Mouse (Mus musculus) hindbrain, embryonic 13.5 days (tissue): ENCODE measurements around the gene Mrgpra6. TPM values are rescaled to one million over a fixed set of nuclear protein-coding genes. Genes with fewer than 3 reads are reported as not detected.

Source experiments
- ATAC-seq: fragments of 200-750 bp; cut with Nextera tagmentation; 2 replicates; pipeline ENCODE4 v1.8.0; 2017; ENCODE audit warnings: moderate TSS enrichment; ENCODE audit not compliant: low FRiP score
- H3K27ac ChIP-seq: fragments of 300-500 bp; sonication (generic); 2 replicates; pipeline ENCODE4 v1.5.1; 2015; ENCODE audit warnings: inconsistent platforms, mild to moderate bottlenecking, moderate library complexity
- H3K27me3 ChIP-seq: fragments of 300-500 bp; sonication (generic); 2 replicates; pipeline ENCODE4 v1.6.1; 2015; ENCODE audit warnings: mild to moderate bottlenecking, inconsistent platforms
- H3K36me3 ChIP-seq: fragments of 300-500 bp; sonication (generic); 2 replicates; pipeline ENCODE4 v1.6.1; 2015; ENCODE audit warnings: mild to moderate bottlenecking, inconsistent platforms
- H3K4me1 ChIP-seq: fragments of 300-500 bp; sonication (generic); replicated peaks from 2 replicates; pipeline ENCODE4 v1.6.1; 2015; ENCODE audit warnings: inconsistent platforms
- H3K4me2 ChIP-seq: fragments of 300-500 bp; sonication (generic); 2 replicates; pipeline ENCODE4 v1.6.1; 2015; ENCODE audit warnings: inconsistent platforms, mild to moderate bottlenecking, moderate library complexity
- H3K4me3 ChIP-seq: fragments of 300-500 bp; sonication (generic); 2 replicates; pipeline ENCODE4 v1.5.1; 2015; ENCODE audit warnings: mild to moderate bottlenecking, inconsistent platforms
- H3K9ac ChIP-seq: fragments of 300-500 bp; sonication (generic); 2 replicates; pipeline ENCODE4 v1.6.1; 2015; ENCODE audit warnings: mild to moderate bottlenecking, inconsistent platforms
- H3K9me3 ChIP-seq: fragments of 300-500 bp; sonication (generic); 2 replicates; pipeline ENCODE4 v1.6.1; 2016; ENCODE audit warnings: inconsistent platforms
- WGBS: fragments of 180-500 bp; shearing (Covaris S2); methylation state at CpG from one replicate; pipeline ENCODE4 v1.1.7; 2015; 5-methylcytosine and 5-hydroxymethylcytosine counted together
- polyA plus RNA-seq: library from polyadenylated mRNA; unstranded; fragments of >200 nt; fragmentation: Nextera tagmentation; extraction: Ambion mirVana; gene quantifications from 2 replicates; pipeline ENCODE4 v1.2.1, GENCODE M21; 2015

The Mrgpra6 gene
- not detected in 2 replicates for polyA plus RNA-seq

GRCm38 (mm10) chr7:47204830-47205229 lies at the start of gene Mrgpra6:
TSS of gene Mrgpra6 (minus strand) at chr7:47204920.
- Histone ChIP-seq H3K4me1 (no peaks in the 10 kb centered on the region), H3K4me3 (no peak within 1 kb of the TSS), H3K9me3 (no peaks in the 10 kb centered on the region), H3K27ac (no peak within 1 kb of the TSS), H3K36me3 (no peaks in the 10 kb centered on the region), H3K9ac (no peak within 1 kb of the TSS), H3K27me3 (no peaks in the 10 kb centered on the region), H3K4me2 (no peak within 1 kb of the TSS)
- WGBS = 82% methylated on average over 4 of the region's 4 CpGs
- no peak for ATAC-seq

GRCm38 (mm10) chr7:47252770-47253169 lies 48.0 kb upstream of the Mrgpra6 start, which contains the start of gene Mrgpra9:
TSS of gene Mrgpra9 (minus strand) at chr7:47252848.
- ATAC-seq = no peak
- H3K4me3 ChIP-seq = no peak within 1 kb of the TSS
- H3K9ac ChIP-seq = no peak within 1 kb of the TSS
- no peaks in the 10 kb centered on the region for H3K27me3 ChIP-seq
- WGBS = 85% methylated on average over 1 of the region's 1 CpGs
- H3K4me1 ChIP-seq = no peaks in the 10 kb centered on the region
- no peak within 1 kb of the TSS for H3K4me2 ChIP-seq
- no peak within 1 kb of the TSS for H3K27ac ChIP-seq
- no peaks in the 10 kb centered on the region for H3K9me3 ChIP-seq
- no peaks in the 10 kb centered on the region for H3K36me3 ChIP-seq

GRCm38 (mm10) chr7:47244658-47245057 lies 39.9 kb upstream of the Mrgpra6 start:
- no peaks in the 10 kb centered on the region for H3K4me1 ChIP-seq
- no peaks in the 10 kb centered on the region for H3K27me3 ChIP-seq
- ATAC-seq = no peak
- H3K9me3 ChIP-seq = no peaks in the 10 kb centered on the region
- no peak overlapping the region for H3K9ac ChIP-seq
- H3K4me2 ChIP-seq = no peak overlapping the region
- WGBS = 57% methylated on average over 3 of the region's 3 CpGs
- H3K36me3 ChIP-seq = no peaks in the 10 kb centered on the region
- no peak overlapping the region for H3K27ac ChIP-seq
- H3K4me3 ChIP-seq = no peak overlapping the region

- no peaks in the 10 kb centered on the region; the same call in 1 of the 2 replicates for H3K9me3 ChIP-seq
- H3K36me3 ChIP-seq = no peaks in the 10 kb centered on the region
- no peak overlapping the region for H3K9ac ChIP-seq
- no peaks in the 10 kb centered on the region for H3K4me1 ChIP-seq
- H3K27me3 ChIP-seq = no peaks in the 10 kb centered on the region
- no peak overlapping the region for H3K4me2 ChIP-seq
- no peak for ATAC-seq
- no peak overlapping the region for H3K4me3 ChIP-seq
- WGBS = 65% methylated on average over 1 of the region's 1 CpGs
- H3K27ac ChIP-seq = no peak overlapping the region
Measured at GRCm38 (mm10) chr7:47195271-47195670, 9.4 kb downstream of the Mrgpra6 start.

GRCm38 (mm10) chr7:47170814-47171213 lies 33.9 kb downstream of the Mrgpra6 start:
- Histone ChIP-seq H3K4me3 (no peak overlapping the region), H3K27me3 (no peaks in the 10 kb centered on the region), H3K36me3 (no peaks in the 10 kb centered on the region), H3K9me3 (no peaks in the 10 kb centered on the region), H3K4me1 (no peaks in the 10 kb centered on the region), H3K9ac (no peak overlapping the region), H3K4me2 (no peak overlapping the region), H3K27ac (no peak overlapping the region)
- ATAC-seq = no peak
- 81% methylated on average over 5 of the region's 5 CpGs for WGBS

GRCm38 (mm10) chr7:47165028-47165427 lies 39.7 kb downstream of the Mrgpra6 start:
- Histone ChIP-seq H3K9me3 (no peaks in the 10 kb centered on the region), H3K36me3 (no peaks in the 10 kb centered on the region), H3K4me3 (no peak overlapping the region), H3K27ac (no peak overlapping the region), H3K4me2 (no peak overlapping the region), H3K27me3 (no peaks in the 10 kb centered on the region), H3K4me1 (no peaks in the 10 kb centered on the region), H3K9ac (no peak overlapping the region)
- WGBS = 71% methylated on average over 4 of the region's 4 CpGs
- ATAC-seq = no peak

GRCm38 (mm10) chr7:47163203-47163602 lies 41.5 kb downstream of the Mrgpra6 start:
- no peaks in the 10 kb centered on the region for H3K9me3 ChIP-seq
- no peaks in the 10 kb centered on the region for H3K27me3 ChIP-seq
- no peak overlapping the region for H3K4me3 ChIP-seq
- no peak overlapping the region for H3K9ac ChIP-seq
- H3K4me1 ChIP-seq = no peaks in the 10 kb centered on the region
- no peak overlapping the region for H3K4me2 ChIP-seq
- 83% methylated on average over 4 of the region's 4 CpGs for WGBS
- no peak for ATAC-seq
- H3K27ac ChIP-seq = no peak overlapping the region
- H3K36me3 ChIP-seq = no peaks in the 10 kb centered on the region

GRCm38 (mm10) chr7:47158451-47158850 lies 46.3 kb downstream of the Mrgpra6 start:
- ATAC-seq = no peak
- H3K27ac ChIP-seq = no peak overlapping the region
- H3K4me1 ChIP-seq = no peaks in the 10 kb centered on the region
- 68% methylated on average over 2 of the region's 2 CpGs for WGBS
- no peak overlapping the region for H3K9ac ChIP-seq
- no peaks in the 10 kb centered on the region for H3K27me3 ChIP-seq
- H3K36me3 ChIP-seq = no peaks in the 10 kb centered on the region
- H3K4me3 ChIP-seq = no peak overlapping the region
- no peak overlapping the region for H3K4me2 ChIP-seq
- H3K9me3 ChIP-seq = no peaks in the 10 kb centered on the region

GRCm38 (mm10) chr7:47157743-47158142 lies 47.0 kb downstream of the Mrgpra6 start:
- Histone ChIP-seq H3K27me3 (0 out of 2 replicates have a peak, but pooled peaks cover 2% of the 10 kb centered on the region), H3K9me3 (no peaks in the 10 kb centered on the region), H3K27ac (no peak overlapping the region), H3K4me2 (no peak overlapping the region), H3K4me3 (no peak overlapping the region), H3K4me1 (no peaks in the 10 kb centered on the region), H3K9ac (no peak overlapping the region), H3K36me3 (no peaks in the 10 kb centered on the region)
- WGBS = 88% methylated on average over 9 of the region's 9 CpGs
- ATAC-seq = no peak

- 0 out of 2 replicates have a peak, but pooled peaks cover 4% of the 10 kb centered on the region for H3K27me3 ChIP-seq
- H3K36me3 ChIP-seq = no peaks in the 10 kb centered on the region
- H3K4me2 ChIP-seq = no peak overlapping the region
- no peak overlapping the region for H3K27ac ChIP-seq
- H3K9ac ChIP-seq = no peak overlapping the region
- WGBS = 93% methylated on average over 2 of the region's 2 CpGs
- H3K9me3 ChIP-seq = no peaks in the 10 kb centered on the region
- no peak overlapping the region for H3K4me3 ChIP-seq
- ATAC-seq = no peak
- H3K4me1 ChIP-seq = no peaks in the 10 kb centered on the region
Measured at GRCm38 (mm10) chr7:47155849-47156248, 48.9 kb downstream of the Mrgpra6 start.

- H3K9me3 ChIP-seq = no peaks in the 10 kb centered on the region
- H3K4me3 ChIP-seq = no peak overlapping the region
- no peak for ATAC-seq
- no peak overlapping the region for H3K27ac ChIP-seq
- WGBS = 95% methylated on average over 4 of the region's 4 CpGs
- H3K4me2 ChIP-seq = no peak overlapping the region
- H3K27me3 ChIP-seq = 0 out of 2 replicates have a peak, but pooled peaks cover 4% of the 10 kb centered on the region
- no peaks in the 10 kb centered on the region for H3K36me3 ChIP-seq
- H3K9ac ChIP-seq = no peak overlapping the region
- no peaks in the 10 kb centered on the region for H3K4me1 ChIP-seq
Measured at GRCm38 (mm10) chr7:47155396-47155795, 49.3 kb downstream of the Mrgpra6 start.

- H3K9ac ChIP-seq = no peak overlapping the region
- WGBS = 18% methylated on average over 11 of the region's 11 CpGs
- H3K27me3 ChIP-seq = 0 out of 2 replicates have a peak, but pooled peaks cover 9% of the 10 kb centered on the region
- H3K27ac ChIP-seq = no peak overlapping the region
- no peak overlapping the region for H3K4me2 ChIP-seq
- no peaks in the 10 kb centered on the region for H3K9me3 ChIP-seq
- H3K4me1 ChIP-seq = no peaks in the 10 kb centered on the region
- H3K4me3 ChIP-seq = no peak overlapping the region
- no peaks in the 10 kb centered on the region for H3K36me3 ChIP-seq
- peak; percentile 50; the same call in 1 of the 2 replicates for ATAC-seq
Measured at GRCm38 (mm10) chr7:47150420-47151061, 54.2 kb downstream of the Mrgpra6 start.

GRCm38 (mm10) chr7:47148298-47148697 lies 56.4 kb downstream of the Mrgpra6 start:
- no peaks in the 10 kb centered on the region for H3K9me3 ChIP-seq
- H3K27me3 ChIP-seq = 0 out of 2 replicates have a peak, but pooled peaks cover 9% of the 10 kb centered on the region
- H3K4me1 ChIP-seq = no peaks in the 10 kb centered on the region
- H3K9ac ChIP-seq = no peak overlapping the region
- no peaks in the 10 kb centered on the region for H3K36me3 ChIP-seq
- H3K27ac ChIP-seq = no peak overlapping the region
- 87% methylated on average over 7 of the region's 7 CpGs for WGBS
- ATAC-seq = no peak
- no peak overlapping the region for H3K4me2 ChIP-seq
- no peak overlapping the region for H3K4me3 ChIP-seq
